Mouse (Mus musculus) ES-Bruce4 (cell line): Measurements from ENCODE around the gene Scube3. TPM values are rescaled to one million over a fixed set of nuclear protein-coding genes. Genes with fewer than 3 reads are reported as not detected.

ENCODE experiments used
- H3K27ac ChIP-seq: 2 replicates; pipeline ENCODE4 v1.5.1; 2012; ENCODE audit warnings: low read length, inconsistent platforms; ENCODE audit not compliant: insufficient read depth
- H3K27me3 ChIP-seq: 2 replicates; pipeline ENCODE4 v1.6.1; 2012; ENCODE audit warnings: mild to moderate bottlenecking, low read length, inconsistent platforms; ENCODE audit not compliant: control insufficient read depth, poor library complexity, insufficient read depth, severe bottlenecking
- H3K36me3 ChIP-seq: 2 replicates; pipeline ENCODE4 v1.6.1; 2012; ENCODE audit warnings: inconsistent platforms, mild to moderate bottlenecking, low read length, moderate library complexity; ENCODE audit not compliant: control insufficient read depth, poor library complexity, insufficient read depth, severe bottlenecking
- H3K4me1 ChIP-seq: one replicate; pipeline ENCODE4 v1.8.1; 2011; ENCODE audit warnings: low read length; ENCODE audit not compliant: control insufficient read depth, insufficient read depth
- H3K4me3 ChIP-seq: 2 replicates; pipeline ENCODE4 v1.5.1; 2011; ENCODE audit warnings: low read depth, mild to moderate bottlenecking, low read length
- H3K9ac ChIP-seq: 2 replicates; pipeline ENCODE4 v1.6.1; 2012; ENCODE audit warnings: low read depth, mild to moderate bottlenecking, inconsistent platforms; ENCODE audit not compliant: poor library complexity, severe bottlenecking
- H3K9me3 ChIP-seq: replicated peaks from 2 replicates; pipeline ENCODE4 v1.6.1; 2012; ENCODE audit warnings: mild to moderate bottlenecking, low read length, inconsistent platforms; ENCODE audit not compliant: control insufficient read depth, poor library complexity, insufficient read depth, severe bottlenecking
- CTCF ChIP-seq: IDR thresholded peaks from one replicate; pipeline ENCODE4 v1.8.1; 2011; ENCODE audit warnings: low read depth, low read length
- EP300 ChIP-seq: IDR thresholded peaks from 2 replicates; pipeline ENCODE4 v1.6.1; 2011; ENCODE audit warnings: low read depth, low read length; ENCODE audit not compliant: insufficient read depth
- POLR2A ChIP-seq: IDR thresholded peaks from one replicate; pipeline ENCODE4 v1.8.1; 2011; ENCODE audit warnings: low read length; ENCODE audit not compliant: insufficient read depth
- polyA plus RNA-seq: library from polyadenylated mRNA; stranded (reverse); fragments of >200 nt; gene quantifications from 2 replicates; pipeline ENCODE4 v1.2.4, GENCODE M21; 2011; ENCODE audit warnings: low read depth; ENCODE audit not compliant: missing spikeins, insufficient read depth, insufficient read length

Scube3 gene
- polyA plus RNA-seq, 1 experiment = 18.0 TPM

- Histone ChIP-seq H3K36me3 (no peaks in the 10 kb centered on the region), H3K4me3 (no peak overlapping the region), H3K9ac (no peak overlapping the region), H3K9me3 (no peaks in the 10 kb centered on the region), H3K27me3 (no peaks in the 10 kb centered on the region), H3K4me1 (peaks cover 2% of the 10 kb centered on the region), H3K27ac (no peak overlapping the region)
- no peak for TF ChIP-seq CTCF
- no peak for TF ChIP-seq POLR2A
- TF ChIP-seq EP300 = no peak
These were observed 43.2 kb downstream of the Scube3 start for GRCm38 (mm10) chr17:28184971-28185638.

- H3K4me1 ChIP-seq = no peaks in the 10 kb centered on the region
These were observed 46.4 kb downstream of the Scube3 start for GRCm38 (mm10) chr17:28188313-28188712.

GRCm38 (mm10) chr17:28192754-28193153 lies 50.8 kb downstream of the Scube3 start:
- no peak overlapping the region for H3K9ac ChIP-seq
- no peaks in the 10 kb centered on the region for H3K4me1 ChIP-seq
- H3K27me3 ChIP-seq = no peaks in the 10 kb centered on the region
- no peaks in the 10 kb centered on the region for H3K9me3 ChIP-seq
- no peak overlapping the region for H3K4me3 ChIP-seq
- H3K36me3 ChIP-seq = no peaks in the 10 kb centered on the region
- TF ChIP-seq CTCF = no peak
- no peak for TF ChIP-seq POLR2A
- no peak for TF ChIP-seq EP300
- no peak overlapping the region for H3K27ac ChIP-seq

More at GRCm38 (mm10) chr17:28188313-28188712, 46.4 kb downstream of the Scube3 start:
- H3K9ac ChIP-seq = no peak overlapping the region
- H3K27me3 ChIP-seq = no peaks in the 10 kb centered on the region
- H3K9me3 ChIP-seq = no peaks in the 10 kb centered on the region
- H3K4me3 ChIP-seq = no peak overlapping the region
- H3K27ac ChIP-seq = no peak overlapping the region
- no peaks in the 10 kb centered on the region for H3K36me3 ChIP-seq
- TF ChIP-seq EP300 (no peak), POLR2A (no peak), CTCF (no peak)

- Histone ChIP-seq H3K27me3 (no peaks in the 10 kb centered on the region), H3K4me3 (no peak overlapping the region), H3K36me3 (no peaks in the 10 kb centered on the region), H3K9ac (no peak overlapping the region), H3K4me1 (no peaks in the 10 kb centered on the region), H3K27ac (no peak overlapping the region), H3K9me3 (no peaks in the 10 kb centered on the region)
- TF ChIP-seq EP300 (no peak), CTCF (no peak), POLR2A (no peak)
These were observed 51.6 kb downstream of the Scube3 start for GRCm38 (mm10) chr17:28193559-28193958.

- no peaks in the 10 kb centered on the region for H3K27me3 ChIP-seq
- no peak overlapping the region for H3K9ac ChIP-seq
- no peaks in the 10 kb centered on the region for H3K4me1 ChIP-seq
- no peaks in the 10 kb centered on the region for H3K36me3 ChIP-seq
- H3K9me3 ChIP-seq = no peaks in the 10 kb centered on the region
- H3K27ac ChIP-seq = no peak overlapping the region
- no peak overlapping the region for H3K4me3 ChIP-seq
- TF ChIP-seq POLR2A = no peak
- no peak for TF ChIP-seq EP300
- TF ChIP-seq CTCF = no peak
These were observed 53.1 kb downstream of the Scube3 start for GRCm38 (mm10) chr17:28195033-28195432.

- TF ChIP-seq POLR2A (no peak), CTCF (no peak), EP300 (no peak)
- Histone ChIP-seq H3K9ac (no peak overlapping the region), H3K27ac (no peak overlapping the region), H3K36me3 (no peaks in the 10 kb centered on the region), H3K9me3 (no peaks in the 10 kb centered on the region), H3K4me3 (no peak overlapping the region), H3K4me1 (no peaks in the 10 kb centered on the region), H3K27me3 (no peaks in the 10 kb centered on the region)
These were observed 55.7 kb downstream of the Scube3 start for GRCm38 (mm10) chr17:28197646-28198045.
